Mouse (Mus musculus): ENCODE results near the gene Col9a2.
"Not testable (repeated sequence)": the region's sequence is repeated elsewhere in the genome, so short reads cannot be mapped to it uniquely, and the experiment has no call there.

Gene Col9a2

DNA sequence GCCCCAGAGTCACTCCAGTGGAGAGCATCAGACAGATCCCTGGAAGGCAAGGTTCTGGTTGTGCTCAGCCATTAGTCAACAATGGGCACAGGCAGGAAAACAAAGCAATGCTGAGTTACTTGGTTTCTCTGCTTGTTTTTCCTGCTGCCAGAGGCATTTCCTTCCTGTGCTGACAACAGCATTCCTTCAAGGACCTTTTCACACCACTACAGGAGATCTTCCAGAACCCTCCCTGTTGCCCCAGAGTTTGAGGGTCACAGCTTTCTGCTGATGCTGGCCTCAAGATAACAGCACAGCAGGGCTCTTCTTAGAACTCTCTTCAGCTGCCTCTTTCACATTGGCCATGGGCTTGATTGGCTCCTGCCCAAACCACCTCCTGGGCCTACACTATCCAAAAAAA, 17.3 kb upstream of the Col9a2 start:
- in situ Hi-C loops (cut with MboI, MseI) = no loop called here

- in situ Hi-C loops (cut with MboI, MseI) = no loop called here
Observed at GRCm38 (mm10) chr4:121023464-121023863, 15.7 kb upstream of the Col9a2 start.

DNA sequence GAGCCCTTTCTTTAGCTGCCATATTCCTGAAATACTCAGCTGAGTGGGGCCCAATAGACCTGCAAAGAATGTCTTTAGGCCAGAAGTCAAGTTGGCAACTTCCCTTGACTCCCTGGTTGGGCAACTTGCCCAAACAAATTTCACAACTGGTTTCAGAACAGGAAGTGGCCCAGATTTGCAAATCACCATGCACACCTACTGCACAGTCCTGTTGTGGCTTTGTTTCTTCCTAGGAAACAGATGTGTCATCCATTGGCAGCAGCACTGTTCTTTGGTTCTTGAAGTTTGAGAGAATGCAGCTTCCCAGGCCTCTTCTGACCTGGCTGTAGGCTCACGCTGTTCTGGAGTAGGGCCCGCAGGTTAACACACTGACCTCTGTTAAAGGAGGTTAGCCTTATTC, 15.2 kb upstream of the Col9a2 start:
- in situ Hi-C loops (cut with MboI, MseI) = no loop called here

DNA sequence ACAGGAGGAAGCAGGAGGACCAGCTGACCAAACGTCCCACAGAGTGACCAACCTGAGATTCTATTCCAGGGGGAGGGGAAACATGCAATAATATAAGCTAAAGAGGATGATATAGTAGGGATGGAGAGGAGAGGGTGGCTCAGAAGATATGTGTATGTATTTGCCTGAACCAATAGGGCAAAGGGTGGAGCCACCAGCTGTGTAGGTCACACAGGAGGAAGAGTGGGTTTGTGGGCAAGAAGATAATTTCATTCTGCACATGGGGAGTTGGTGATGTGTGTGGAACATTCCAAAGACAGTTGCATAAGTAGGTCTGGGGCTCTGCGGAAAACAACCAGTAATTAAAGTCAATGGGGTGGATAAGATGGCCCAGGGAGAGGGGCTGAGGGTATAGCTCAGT, 13.5 kb upstream of the Col9a2 start:
- in situ Hi-C loops (cut with MboI, MseI) = loop anchor here (5.0 kb wide), 2 partner anchors 38 to 72 kb away; partner anchors contain the start of gene Zmpste24

DNA sequence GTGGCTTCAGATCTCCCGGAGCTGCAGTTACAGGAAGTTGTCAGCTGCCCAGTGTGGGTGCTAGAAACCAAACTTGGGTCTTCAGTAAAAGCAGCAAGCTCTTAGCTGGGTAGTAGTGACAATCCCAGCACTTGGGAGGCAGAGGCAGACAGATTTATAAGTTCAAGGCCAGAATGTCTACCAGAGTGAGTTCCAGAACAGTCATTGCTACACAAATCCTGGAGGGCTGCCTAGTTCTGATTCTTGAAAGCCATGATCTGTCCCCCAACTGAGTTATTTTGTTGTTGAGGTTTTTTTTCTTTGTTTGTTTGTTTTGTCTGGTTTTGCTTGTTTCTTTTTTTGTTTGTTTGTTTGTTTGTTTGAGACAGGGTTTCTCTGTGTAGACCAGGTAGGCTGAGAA, 11.0 kb upstream of the Col9a2 start:
- in situ Hi-C loops (cut with MboI, MseI) = loop anchor here (5.0 kb wide), 2 partner anchors 41 to 69 kb away; partner anchors contain the start of gene Zmpste24

- in situ Hi-C loops (cut with MboI, MseI) = loop anchor here (5.0 kb wide), 2 partner anchors 42 to 68 kb away; partner anchors contain the start of gene Zmpste24
Observed at GRCm38 (mm10) chr4:121028659-121029392, 10.4 kb upstream of the Col9a2 start.

DNA sequence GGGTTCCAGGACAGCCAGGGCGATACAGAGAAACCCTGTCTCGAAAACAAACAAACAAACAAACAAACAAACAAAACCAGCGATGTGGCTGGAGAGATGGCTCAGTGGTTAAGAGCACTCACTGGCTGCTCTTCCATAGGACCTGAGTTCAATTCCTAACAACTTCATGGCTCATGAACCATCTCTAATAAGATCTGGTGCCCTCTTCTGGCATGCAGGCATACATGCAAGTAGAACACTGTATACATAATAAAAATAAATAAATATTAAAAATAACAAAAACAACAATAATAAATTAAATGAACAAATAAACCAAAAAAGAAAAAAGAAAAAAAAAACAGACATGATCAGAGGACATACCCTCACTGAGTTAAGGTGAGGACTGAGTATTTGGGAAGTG, 9.6 kb upstream of the Col9a2 start:
- in situ Hi-C loops (cut with MboI, MseI) = loop anchor here (5.0 kb wide), 2 partner anchors 42 to 68 kb away; partner anchors contain the start of gene Zmpste24

DNA sequence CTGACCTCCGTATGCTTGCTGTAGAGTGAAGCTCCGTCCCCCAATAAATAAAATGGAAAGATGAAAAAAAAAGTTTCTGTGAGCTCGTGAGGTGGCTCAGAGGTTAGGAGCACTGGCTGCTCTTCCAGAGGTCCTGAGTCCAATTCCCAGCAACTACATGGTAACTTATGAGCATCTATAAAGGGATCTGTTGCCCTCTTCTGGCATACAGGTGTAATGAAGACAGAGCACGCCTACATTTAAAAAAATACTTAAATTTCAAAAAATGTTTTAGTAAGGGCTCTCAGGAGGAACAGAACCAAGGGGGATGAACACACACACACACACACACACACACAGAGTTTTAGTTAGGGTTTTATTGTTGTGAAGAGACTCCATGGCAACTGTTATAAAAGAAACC, 7.7 kb upstream of the Col9a2 start:
- in situ Hi-C loops (cut with MboI, MseI) = no loop called here

DNA sequence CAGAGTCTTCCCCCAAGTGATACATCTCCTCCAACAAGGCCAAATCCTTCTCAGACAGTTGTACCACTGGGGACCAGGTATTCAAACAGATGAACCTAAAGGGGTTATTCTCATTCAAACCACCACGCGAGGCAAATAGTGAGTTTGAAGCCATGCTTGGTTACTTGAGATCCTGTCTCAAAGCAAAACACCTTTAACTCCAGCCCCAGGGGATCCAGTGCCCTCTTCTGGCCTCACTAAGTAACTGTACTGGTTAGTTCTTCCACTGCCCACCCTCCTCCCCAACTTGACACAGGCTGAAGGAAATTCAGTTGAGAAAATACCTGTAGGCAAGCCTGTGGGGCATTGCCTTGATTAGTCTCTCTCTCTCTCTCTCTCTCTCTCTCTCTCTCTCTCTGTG, 6.2 kb upstream of the Col9a2 start:
- in situ Hi-C loops (cut with MboI, MseI) = no loop called here

DNA sequence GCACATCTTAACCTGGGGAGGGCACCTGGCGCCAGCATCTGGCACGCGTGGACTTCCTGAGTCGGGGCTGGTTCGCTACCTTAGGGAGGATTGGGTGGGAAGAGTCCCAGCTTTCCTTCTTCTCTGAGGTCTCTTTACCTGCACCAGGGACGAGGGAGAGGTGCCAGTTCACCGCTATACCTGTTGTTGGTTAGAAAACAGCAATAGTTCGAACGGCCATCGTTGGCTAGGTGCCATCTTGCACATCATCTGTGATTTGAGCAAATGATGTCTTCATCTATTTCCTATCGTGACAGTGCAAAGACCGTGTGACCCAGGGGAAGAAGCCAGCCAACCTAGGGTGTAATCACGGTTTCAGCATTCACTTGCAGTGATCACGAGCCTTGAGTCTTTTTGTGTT, 1.1 kb downstream of the Col9a2 start:
- in situ Hi-C loops (cut with MboI, MseI) = no loop called here

DNA sequence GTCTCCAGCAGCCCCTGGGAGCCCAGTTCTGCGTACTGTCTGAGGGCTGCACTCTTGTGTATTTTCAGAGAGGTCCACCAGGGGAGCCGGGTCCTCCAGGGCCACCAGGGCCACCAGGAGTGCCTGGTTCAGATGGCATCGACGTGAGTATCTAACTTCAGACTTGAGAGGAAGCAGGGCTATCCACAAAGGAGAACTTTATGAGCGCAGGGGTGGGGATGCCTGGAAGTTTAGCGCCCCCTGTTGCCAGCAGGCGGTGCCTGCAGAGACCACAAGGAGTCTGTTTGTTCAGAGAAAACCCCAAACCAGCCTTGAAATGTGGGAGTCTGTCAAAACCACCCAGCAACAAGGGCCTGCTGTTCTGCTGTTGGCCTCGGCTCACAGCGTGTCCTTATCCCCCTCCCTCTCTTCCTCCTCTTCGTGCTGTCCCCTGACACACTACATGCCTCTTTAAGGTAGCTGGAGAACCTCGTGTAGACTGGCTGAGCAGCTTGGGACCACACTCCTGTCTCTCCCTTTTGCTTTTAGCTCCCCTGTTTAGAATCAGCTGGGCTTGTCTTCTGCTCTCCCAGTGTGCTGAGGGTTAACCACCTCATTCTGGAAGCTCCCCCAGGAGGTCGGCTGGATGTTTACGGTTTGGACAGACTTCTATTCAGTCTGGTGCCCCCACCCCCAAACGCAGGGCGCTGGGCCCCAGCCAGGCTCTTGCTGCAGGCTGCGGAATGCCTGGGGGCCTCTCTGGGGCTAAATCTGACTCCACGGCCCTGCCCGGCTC, 1.9 kb downstream of the Col9a2 start:
- in situ Hi-C loops (cut with MboI, MseI) = no loop called here

DNA sequence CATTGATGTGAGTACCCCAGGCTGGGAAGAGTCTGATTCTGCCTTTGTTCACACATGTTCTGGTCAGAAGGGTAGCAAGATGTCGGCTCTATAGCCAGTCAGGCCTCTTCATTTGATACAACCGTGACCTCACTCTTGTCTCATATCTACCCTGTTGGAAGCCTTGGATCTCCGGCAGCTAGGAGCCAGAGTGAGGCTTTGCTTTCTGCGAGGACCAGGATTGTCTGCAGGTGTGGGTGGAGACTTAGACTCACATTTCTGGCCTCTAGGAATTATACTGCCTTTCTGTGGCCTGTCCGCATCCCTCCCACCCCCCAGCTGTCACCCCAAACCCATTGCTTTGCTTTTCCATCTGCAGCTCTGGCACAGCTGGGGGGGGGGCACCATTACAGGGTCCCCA, 3.3 kb downstream of the Col9a2 start:
- in situ Hi-C loops (cut with MboI, MseI) = no loop called here

- in situ Hi-C loops (cut with MboI, MseI) = no loop called here
Observed at GRCm38 (mm10) chr4:121042946-121043345, 3.8 kb downstream of the Col9a2 start.

GRCm38 (mm10) chr4:121051863-121052262, 12.7 kb downstream of the Col9a2 start:
- in situ Hi-C loops (cut with MboI, MseI) = no loop called here

DNA sequence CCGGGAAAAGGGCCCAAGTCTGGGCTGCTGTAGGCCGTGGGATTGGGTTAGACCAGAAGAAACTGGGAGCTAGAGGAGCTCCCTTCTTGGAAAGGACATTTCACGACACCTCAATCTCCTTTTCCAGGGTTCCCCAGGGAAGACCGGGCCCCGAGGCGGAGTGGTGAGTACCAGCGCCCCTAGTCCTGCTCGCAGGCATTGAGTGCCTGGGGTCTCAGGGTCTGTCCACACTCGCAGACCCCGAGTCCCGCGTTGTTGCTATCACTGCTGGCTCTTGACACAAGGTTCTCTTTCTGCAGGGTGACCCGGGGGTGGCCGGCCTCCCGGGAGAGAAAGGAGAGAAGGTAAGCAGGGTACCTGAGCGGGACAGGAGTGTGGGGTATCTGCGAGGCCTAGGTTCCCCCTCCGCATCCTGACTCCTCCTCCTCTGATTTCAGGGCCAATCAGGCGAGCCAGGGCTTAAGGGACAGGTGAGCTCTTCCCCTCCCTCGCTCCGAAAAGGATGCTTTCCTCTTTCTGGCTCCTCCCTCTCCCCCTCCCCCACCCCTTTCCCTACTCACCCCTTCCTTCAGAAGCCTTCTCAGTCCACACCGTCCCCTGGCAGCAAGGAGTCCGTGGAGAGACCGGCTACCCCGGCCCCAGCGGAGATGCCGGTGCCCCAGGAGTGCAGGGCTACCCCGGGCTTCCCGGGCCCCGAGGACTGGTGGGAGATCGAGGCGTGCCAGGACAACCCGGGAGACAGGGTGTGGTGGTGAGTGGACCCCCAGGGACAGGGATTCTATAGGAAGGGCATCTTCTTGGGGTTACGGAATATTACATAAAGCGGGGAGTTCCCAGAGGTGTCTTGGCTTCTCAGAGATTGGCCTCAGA, 13.5 kb downstream of the Col9a2 start:
- in situ Hi-C loops (cut with MboI, MseI) = no loop called here

GRCm38 (mm10) chr4:121056342-121056741, 17.2 kb downstream of the Col9a2 start:
- in situ Hi-C loops (cut with MboI, MseI) = no loop called here

DNA sequence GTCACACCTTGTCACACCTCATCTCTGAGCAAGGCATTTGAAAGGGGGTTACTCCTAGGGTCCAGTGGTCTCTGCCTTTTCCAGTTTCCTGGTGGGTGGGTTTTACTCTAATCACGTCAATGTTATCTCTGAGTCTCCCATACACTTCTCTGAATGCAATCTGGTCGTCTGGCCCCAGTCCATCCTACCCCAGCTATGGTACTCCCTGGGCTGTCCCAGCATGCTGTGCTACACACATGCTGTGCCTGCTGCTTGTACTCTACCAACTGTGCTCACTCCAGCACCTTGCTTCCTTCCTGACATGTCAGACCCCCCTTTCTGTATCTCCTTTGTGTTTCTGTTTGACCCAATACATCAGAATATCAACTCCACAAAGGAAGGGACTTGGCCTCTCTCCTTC, 17.8 kb downstream of the Col9a2 start:
- in situ Hi-C loops (cut with MboI, MseI) = no loop called here

DNA sequence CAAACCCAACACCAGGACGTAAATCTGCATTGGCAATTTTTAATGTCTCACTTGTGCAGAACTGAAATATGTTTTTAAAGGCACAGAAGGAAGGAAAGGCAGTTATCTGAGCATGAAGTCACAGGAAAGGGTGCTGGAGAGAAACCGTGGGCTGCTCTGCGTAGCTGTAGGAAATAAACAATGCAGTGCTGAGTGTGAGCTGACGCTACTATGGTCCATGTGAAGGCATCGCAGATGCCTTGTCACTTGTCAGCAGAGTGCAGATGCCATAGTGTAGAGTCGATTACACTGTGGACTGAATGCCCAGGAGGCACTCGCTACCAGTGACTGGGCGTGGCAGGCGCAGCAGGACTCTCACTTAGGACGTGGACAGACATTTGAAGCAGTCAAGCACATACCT, 20.0 kb downstream of the Col9a2 start:
- in situ Hi-C loops (cut with MboI, MseI) = not testable (repeated sequence)

GRCm38 (mm10) chr4:121065336-121065735, 26.2 kb downstream of the Col9a2 start:
- in situ Hi-C loops (cut with MboI, MseI) = no loop called here

DNA sequence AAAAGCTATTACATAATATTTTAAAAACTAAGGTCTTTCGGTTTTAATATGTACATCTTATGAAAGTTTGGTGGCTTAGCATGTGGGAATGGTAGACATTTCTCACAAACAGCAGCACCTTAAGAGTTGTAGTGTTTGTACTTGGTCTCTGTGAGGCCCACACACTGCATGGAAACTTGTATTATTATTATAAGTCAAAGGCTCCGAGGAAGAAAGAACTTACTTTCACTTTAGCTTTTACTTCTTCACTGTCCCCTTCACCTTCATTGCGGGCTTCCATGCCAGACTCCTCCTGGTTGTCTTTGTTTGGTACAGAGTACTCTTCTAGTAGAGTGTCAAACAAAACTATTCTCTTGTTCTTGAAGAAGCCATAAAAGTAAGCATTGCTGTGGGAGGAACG, 35.1 kb downstream of the Col9a2 start:
- in situ Hi-C loops (cut with MboI, MseI) = no loop called here

- in situ Hi-C loops (cut with MboI, MseI) = no loop called here
Observed at GRCm38 (mm10) chr4:121077915-121078646, 38.9 kb downstream of the Col9a2 start.
